Mouse (Mus musculus) left cerebral cortex, adult 18-20 months (tissue): ENCODE data around the gene Ptp4a2. TPM values are rescaled to one million over a fixed set of nuclear protein-coding genes. Genes with fewer than 3 reads are reported as not detected.
A peak's percentile ranks its signal among the peaks of the same experiment; 100 is the strongest.
"Not testable (repeated sequence)": the region's sequence is repeated elsewhere in the genome, so short reads cannot be mapped to it uniquely, and the experiment has no call there.

Experiments
- DNase-seq, 2 experiments: peaks; one replicate each; pipeline ENCODE4 v3.0.0; 2021 to 2022; ENCODE audit warnings: low spot score in 2 of 2, mixed read lengths in 1 of 2
- total RNA-seq, 2 experiments: library from RNA; stranded (reverse); gene quantifications; 2 replicates each; pipeline ENCODE4 v1.2.3; 2021

Ptp4a2 gene
- total RNA-seq, 2 experiments from 2014 or later, result 137 to 141 TPM

DNA sequence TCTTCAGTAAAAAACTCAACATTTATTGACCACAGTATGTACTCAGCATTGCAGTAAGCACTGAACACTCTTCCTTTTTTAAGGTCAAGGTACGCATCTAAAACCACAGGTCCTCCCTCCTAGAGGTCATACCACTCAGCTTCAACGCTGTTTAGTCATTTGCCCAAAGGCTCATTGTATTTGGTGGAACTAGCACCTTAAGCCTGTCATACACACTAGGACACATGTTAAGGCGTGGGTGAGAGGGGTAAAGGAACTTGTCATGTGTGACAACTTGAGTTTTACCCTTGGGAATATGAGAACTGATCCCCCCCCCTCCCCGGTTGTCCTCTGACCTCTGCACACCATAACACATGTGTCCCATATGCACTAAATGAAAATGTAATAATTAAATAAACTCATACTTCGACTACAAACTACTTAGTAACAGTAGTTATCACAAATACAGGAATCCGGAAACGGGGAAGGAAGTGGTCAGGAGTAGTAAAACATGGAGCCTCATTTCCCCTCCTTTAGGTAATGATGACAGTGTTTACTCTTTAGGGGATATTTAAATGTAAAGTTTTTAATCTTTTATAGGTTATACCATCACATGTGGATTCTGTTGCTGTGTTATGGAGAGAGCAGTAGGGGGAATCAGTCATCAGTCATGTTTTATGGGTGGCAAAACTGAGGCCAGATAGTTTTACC lies 29.0 kb downstream of the Ptp4a2 start:
- no peak for DNase-seq

DNA sequence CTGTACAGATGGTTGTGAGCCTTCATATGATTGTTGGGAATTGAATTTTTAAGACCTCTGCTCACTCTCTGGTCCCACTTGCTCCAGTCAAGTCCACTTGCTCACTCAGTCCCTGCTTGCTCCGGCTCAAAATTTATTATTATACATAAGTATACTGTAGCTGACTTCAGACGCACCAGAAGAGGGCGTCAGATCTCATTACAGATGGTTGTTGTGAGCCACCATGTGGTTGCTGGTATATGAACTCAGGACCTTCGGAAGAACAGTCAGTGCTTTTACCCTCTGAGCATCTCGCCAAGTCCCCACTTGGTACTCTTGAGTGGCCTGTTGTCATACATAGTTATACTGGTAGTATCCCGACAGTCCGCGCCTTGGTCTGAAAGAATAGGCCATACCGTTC lies 35.8 kb downstream of the Ptp4a2 start:
- DNase-seq, result no peak

DNA sequence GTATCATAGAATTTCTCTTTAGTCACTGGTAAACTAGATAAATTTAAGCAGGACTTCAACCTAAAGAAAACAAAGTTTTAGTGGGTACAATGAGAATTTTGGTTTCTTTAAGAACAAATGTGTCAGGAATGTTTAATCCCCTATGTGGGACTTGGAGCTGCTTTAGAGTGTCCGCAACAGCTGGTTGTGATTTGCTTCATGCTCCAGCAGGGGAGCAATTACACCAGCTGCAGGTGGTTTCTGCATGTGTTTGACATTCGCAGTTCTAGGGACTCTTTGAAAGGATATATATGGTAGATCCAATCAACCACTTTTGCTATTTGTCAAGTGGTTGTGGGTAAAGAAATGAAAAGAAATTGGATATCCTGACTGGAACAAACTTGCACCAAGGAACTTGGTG lies 39.5 kb downstream of the Ptp4a2 start:
- DNase-seq, result no peak

DNA sequence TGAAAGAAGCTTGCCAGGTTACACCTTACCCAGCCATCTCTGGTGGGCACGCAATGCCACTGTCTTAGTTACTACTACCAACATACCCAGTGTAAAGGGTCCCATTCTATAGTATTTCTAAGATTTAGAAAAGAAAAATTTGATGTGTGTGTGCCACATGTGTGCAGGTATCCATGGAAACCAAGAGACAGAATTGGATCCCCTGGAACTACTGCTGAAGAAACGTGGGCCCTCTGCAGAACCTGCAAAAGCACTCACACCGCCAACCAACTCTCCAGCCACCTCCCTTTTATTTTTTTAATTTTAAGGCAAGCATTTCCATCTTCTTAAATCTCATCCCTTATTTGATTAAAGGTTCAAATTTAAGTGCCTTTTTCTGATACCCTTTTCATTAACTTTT lies 40.8 kb downstream of the Ptp4a2 start:
- DNase-seq, result no peak

DNA sequence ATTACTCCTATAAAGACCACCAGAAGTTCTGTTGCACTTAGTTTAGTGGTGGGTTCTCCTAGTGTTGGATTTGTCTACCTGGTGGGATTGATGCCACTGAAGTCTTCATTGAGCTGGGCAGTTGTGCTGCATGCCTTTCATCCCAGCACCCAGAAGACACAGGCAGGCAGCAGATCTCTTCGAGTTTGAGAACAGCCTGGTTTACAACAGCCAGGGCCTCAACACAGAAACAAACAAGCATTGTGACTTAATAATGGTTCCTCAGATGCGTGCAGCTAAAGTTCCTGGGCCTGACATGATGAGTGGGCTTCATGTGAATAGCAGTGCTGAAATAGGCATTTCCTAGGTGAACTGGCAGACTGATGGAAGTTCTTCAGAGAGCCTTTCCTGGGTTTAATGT lies 42.0 kb downstream of the Ptp4a2 start:
- DNase-seq, result no peak

DNA sequence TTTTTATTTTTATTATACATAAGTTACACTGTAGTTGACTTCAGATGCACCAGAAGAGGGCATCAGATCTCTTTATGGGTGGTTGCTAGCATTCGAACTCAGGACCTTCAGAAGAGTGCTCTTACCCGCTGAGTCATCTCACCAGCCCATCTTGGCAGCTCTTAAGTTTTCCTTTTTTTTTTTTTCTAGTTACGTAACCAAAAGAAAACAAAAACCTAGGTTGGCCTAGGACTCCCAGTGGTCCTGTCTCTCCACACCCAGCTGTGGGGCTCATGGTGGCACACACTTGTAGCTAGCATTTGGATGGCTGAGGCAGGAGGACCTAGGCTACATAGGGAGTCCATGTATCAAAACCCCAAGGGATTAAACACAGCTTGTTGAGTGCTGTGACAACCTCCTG lies 43.0 kb downstream of the Ptp4a2 start:
- DNase-seq, result no peak

DNA sequence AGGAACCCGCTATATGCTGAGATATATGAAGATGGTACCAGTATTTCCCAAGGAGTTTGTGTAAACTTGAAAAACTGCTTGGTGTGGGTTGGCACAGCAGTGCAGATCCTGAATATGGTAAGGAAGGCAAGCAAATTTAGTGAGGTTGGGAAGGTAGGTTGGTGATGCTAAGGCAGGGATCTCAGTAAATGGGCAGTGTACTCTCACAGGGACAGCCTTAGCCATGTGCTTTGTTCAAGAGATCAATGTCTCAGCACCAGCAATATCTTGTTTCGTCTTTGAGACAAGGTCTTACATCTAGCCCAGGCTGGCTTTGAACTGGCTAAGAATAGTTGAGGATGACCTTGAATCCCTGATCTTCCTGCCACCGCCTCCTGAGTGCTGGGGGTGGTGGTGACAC lies 43.6 kb downstream of the Ptp4a2 start:
- DNase-seq, result no peak

DNA sequence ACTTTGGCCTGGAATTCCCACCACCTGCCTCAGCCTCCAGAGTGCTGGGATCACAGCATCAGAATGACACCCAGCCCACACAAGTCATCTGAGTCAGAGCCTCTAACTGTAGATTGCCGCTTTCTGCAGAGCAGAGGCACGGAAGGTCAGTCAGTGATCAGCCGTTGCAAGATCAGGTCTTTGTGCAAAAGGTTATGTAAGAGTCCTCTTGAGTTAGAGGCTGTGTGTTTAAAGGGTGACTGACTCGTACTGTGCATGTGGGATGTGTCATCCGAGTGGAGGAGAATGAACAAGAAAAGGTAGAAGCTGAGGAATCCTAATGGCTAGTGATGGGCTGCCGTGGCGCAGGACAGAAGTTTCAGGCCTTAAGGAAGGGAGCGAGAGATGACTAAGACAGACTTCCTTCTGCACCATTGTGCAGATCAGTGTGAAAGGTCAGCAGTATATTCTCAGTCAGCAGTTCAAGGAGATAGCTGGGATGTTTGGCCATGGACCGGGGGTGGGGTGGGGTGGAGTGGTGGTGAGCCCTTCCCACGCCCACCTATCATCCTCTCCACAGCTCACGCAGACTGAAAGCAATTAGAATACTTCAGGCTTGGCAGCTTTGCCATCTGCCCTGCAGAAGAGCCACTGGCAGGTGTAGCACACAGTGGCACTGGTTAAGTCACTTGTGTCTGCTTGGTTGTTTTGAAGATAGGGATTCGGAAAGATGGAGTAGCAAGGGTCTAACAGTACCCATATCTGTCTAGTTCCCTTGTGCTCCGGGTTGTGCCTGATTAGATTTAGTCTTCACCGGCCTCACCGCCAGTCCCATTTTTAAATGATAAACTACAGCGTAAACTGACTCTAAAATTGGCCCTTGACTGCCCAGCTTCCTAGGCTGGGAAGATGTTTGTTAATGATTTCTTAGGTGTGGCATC lies 44.3 kb downstream of the Ptp4a2 start:
- DNase-seq, result no peak

DNA sequence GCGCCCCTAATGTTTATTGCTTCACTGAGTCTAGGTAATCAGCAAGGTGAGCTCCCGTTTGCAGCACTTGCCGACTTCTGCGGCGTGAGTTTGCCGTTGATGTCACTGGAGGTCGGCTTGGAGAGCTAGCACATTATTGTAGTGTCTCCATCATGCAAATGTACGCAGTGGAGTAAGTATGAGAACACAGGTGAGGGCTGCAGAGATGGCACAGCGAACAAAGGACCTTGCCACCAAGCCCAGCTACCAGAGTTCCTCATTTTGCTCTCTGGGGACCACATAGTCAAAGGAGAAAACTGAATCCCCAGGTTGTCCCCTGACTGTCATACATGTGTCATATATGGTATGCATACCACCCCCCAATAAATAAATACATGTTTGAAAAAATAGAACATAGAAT lies 49.4 kb downstream of the Ptp4a2 start:
- no peak for DNase-seq

DNA sequence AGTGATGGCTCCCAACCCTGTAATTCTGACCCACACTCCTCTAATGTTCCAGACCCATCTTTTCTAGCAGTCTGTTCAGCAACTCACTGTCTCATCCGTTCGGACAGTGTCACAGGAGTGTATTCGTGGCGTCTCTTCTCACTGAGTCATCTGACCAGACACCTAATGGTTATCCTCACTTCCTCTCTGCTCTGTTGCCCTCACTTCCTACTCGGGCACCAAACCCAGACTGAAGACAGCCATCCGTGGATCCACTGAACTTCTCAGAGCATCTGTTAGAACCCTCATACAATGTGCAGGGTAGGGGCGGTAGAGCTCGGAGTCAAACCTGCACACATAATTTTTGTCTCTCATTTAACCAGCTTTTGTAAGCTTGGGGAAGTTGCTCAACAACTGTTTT lies 50.4 kb downstream of the Ptp4a2 start:
- no peak for DNase-seq

DNA sequence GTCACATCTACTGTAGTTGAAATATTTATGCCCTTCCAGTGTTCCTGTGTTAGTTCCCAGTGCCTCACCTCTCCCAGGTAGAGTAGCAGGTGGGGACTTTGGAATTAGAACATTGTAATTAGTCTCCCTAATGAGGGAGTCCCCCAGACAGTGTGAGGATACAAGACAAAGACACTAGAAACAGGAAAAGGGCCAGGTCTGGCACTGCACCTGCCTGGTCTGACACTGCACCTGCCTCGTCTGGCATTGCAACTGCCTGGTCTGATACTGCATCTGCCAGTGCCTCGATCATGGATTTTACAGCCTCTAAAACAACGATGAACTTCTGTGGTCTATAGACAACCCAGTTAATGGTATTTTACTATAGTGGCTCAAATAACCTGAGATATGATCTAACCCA lies 51.3 kb downstream of the Ptp4a2 start:
- no peak for DNase-seq

DNA sequence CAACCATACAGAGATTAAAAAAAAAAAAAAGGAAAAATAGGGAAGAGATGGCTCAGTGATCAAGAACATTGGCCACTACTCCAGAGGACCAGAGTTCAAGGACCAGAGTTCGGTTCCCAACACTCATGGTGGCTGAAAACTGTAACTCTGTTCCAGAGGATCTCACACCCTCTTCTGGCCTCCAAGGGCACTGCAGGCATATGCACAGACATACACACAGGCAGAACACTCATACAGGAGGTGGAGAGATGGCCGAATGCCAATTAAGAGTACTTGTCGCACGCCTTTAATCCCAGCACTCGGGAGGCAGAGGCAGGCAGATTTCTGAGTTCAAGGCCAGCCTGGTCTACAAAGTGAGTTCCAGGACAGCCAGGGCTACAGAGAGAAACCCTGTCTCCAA lies 55.2 kb downstream of the Ptp4a2 start:
- not testable (repeated sequence) for DNase-seq

DNA sequence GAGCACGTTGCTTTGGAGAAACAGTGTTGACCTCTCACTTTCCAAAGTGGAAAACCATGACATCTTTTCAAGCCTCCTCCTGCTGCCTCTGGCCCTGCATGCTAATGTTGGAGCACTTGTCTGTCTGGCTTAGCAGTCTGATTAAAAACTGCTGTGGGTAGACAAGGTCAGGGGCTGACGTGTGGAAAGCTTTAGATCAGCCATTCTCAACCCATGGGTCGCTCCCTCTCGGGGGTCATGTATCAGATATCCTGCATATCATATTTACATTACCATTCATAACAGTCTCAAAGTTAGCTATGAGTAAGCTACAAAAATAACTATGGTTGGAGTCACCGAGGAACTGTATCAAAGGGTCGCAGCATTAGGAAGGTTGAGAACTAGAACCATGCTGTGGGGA lies 57.2 kb downstream of the Ptp4a2 start:
- no peak for DNase-seq

DNA sequence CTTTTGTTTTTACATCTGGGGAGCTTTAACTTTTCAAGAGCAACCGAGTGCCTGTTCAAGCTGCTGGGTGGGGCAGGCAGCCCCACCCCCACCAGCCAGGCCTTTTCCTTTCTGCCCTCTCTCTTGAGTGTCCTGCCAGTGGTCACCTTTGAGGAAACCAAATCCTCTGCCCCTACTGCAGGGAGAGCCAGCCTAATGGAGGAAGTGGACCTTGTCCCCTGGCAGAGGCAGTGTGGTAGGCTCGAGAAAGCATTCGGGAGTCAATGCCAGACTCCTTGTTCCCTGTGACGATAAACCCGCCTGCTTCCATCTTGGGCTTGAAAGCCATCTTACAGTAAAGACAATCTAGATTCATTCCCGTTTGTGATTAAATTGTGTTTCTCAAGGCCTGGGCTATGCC lies 59.5 kb downstream of the Ptp4a2 start:
- no peak for DNase-seq

DNA sequence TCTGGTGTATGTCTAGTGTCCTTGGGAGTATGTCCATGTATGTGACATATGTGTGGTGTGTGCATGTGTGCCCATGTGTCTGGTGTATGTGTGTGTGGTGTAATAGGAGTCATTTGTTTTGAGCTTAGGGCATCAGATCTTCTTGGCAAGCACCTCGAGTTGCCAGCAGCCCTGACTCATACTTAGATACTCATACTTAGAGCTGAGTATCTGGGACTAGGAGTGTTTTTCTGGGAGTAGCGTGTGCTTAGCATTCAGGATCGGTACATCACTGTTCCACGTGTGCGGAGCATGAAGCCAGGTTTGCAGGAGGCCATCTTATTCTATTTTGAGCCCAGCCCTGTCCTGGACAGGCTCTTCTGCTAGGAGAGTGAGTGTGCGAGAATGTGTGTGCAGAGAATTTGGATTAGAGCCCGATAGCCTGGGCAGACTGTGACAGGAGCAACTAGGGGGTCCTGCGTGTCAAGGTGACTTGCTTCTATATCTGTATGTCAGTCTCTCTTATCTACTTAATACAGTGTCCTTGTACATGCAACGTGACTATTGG lies 61.4 kb downstream of the Ptp4a2 start:
- DNase-seq, result no peak

DNA sequence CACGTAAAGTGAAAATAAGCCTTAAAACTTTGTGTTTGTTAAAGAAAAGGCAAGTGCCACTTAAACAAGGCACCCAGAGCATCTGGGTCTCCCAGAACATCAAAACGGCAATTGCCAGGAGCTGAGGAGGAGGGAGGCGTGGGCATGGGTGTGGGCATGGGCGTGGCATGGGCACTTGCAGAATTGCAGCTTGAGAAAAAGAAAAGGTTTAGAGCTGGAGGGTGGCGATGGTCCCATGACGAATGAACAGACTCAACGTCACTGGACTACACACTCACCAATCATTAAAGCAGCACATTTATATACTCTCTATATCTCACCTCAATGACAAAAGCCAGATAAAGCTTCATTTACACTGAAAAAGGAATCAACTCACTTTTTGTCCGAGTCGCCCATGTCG lies 63.8 kb downstream of the Ptp4a2 start:
- DNase-seq, result no peak

DNA sequence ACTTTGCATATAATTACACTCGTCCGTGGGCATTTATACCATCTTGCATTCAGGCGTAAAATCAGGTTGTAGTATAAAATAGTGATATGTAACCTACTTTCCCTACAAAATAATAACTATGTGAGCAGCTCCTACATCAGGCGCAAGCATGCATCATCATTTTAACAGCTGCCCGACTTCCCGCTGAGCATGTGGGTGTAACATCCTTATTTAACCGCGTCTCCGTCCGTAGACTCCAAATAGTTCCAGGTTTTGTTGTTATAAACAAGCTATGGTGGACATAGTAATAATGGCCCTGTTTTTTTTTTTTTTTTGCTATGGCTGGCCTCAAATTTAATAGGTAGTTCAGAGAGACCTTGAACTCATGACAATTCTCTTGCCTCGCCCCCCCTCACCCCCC lies 64.4 kb downstream of the Ptp4a2 start:
- DNase-seq, result peak in 1 of 2 experiments; percentile 40

DNA sequence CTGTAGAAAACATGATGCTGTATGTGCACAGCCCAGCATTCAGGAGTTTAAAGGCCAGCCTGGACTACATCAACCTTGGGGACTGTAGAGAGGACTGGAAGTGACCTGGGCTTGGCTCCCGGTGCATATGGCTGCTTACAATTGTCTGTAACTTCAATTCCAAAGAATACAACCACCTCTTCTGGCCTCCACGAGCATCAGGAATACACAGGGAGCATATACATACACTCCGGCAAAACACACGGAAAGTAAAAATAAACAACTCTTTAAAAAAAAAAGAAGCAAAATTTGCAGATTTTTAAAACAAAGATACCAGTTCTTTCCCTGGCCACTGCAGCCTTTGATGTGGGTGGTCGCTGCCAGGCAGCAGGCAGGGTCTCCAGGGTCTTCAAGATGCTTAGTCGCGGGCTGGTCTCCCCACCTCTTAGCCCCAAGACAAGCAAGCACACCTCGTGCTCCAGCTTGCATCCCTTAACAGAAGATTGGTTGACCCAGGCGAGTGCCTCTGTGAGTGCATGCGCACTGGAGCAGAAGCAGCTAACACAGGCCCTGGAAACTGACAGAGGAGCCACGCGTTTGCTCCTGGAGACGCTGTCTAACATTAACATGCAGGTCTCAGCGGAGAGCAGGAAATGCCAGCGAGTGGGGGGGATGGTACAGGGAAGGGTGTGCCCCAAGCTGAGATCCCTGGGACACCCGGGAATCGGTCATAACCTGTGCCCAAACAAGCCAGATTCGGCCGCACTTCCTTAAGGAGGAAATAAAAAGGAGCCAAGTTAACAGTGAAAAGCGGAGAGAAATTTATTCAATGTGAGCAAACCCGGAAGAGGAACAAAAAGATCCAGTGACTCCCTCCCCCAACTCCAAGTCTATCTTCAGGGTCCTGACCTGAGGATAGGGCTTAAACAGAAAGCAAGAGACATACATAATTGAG lies 66.1 kb downstream of the Ptp4a2 start:
- peak; percentile 53 to 68 for DNase-seq

DNA sequence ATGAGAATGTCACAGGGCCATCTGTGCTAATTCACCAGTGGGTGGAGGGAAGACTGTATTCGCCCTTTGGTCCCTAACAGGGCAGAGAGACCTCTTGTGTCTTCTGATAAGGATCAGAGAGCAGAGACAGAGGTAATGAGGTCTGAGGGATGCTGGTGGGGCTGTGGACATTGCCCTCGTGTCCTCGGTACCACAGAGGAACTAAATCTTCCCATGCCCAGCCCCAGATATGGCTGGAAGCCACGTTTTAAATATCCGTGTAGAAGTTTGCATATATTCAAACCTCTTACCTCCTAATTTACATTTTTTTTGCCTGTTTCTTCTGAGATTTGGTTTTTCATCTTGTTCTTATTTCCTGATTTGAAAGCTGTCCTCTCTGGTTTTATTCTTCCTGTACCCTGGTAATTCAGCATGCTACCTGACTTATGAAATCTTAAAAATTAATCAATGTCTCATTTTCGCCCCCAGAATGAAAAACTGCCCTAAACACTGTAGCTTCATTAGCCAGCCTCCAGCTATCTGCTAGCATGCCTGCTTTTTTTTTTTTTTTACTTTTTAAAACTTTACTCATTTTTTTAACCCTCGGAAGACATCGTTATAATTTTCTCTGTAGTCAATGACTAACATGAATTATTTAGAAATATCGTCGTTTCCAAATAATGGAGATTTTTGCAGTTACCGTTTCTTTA lies 67.1 kb downstream of the Ptp4a2 start:
- DNase-seq, result no peak

DNA sequence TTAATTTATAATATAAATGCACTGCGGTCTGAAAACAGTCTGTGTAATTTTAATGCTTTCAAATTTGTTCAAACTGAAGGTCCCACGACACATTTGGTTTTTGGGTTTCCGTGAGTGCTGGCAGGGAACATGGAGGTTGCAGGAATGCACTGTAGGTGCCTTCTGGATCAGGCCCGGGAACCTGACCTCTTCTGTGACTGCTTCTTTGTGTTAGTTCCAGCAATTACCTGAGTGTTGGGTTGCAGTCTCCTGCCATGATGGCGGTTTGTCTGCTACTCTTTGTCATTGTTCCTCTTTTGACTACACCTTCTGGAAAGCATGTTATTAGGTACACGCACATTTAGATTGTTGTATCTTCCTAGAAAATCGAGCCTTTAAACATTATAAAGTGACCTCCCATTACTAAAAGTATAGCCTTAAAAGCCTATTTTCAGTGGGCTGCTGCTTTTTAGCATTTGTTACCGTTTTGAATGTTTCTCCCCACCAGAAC lies 67.7 kb downstream of the Ptp4a2 start:
- DNase-seq, result no peak
